Mouse (Mus musculus) cerebellum, postnatal 25 days (tissue): ENCODE data around the gene Dennd1a.

ENCODE experiments used
- DNase-seq, 2 experiments: peaks; one replicate each; pipeline ENCODE4 v3.0.0; 2021; ENCODE audit warnings: mixed read lengths in 2 of 2

Gene Dennd1a

DNA sequence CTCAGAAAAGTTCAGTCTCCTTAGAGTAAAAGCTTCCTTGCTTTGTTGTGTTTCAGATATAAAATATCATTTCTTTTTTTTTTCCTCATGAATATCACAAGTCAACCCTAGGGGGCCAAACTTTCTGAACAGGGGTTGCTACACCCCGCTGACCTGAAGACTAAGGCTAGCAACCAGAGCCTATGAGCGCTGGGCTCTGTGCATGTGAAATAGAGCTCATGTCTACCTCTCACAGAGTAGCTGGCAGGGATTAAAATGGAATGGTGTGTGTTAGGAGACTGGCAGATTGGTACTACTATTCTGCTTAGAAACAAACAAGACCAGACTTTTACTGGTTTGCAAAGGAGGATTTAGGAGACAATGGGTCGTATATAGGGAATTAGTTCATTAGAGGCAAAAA is 258.9 kb downstream of the Dennd1a start:
- no peak for DNase-seq

- DNase-seq: no peak
These were observed 261.6 kb downstream of the Dennd1a start for GRCm38 (mm10) chr2:38025615-38026014.

GRCm38 (mm10) chr2:38023741-38024130 is 263.5 kb downstream of the Dennd1a start:
- peak; percentile 59 to 65 for DNase-seq

- peak; percentile 79 to 81 for DNase-seq
These were observed 264.0 kb downstream of the Dennd1a start for GRCm38 (mm10) chr2:38023054-38023740.

DNA sequence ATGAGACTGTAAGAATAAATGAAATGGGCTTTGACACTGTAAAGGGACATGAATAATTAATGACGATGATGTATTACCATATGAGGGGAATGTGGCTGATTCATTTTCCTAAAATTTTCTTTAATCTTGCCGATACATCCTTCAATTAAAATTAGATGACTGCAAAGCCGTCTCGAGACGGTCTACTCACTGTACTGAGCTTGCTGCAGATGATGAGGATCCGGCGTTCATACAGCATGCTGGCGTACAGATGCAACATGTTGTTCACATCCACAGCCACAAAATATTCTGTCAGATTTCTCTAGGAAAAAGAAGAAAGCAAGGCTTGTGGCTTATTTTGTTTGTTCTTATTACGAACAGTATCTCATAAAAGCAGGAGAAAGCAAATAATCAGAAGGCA is 266.0 kb downstream of the Dennd1a start:
- DNase-seq: no peak

GRCm38 (mm10) chr2:38014702-38015101 is 272.5 kb downstream of the Dennd1a start:
- no peak for DNase-seq

- peak; percentile 77 to 79 for DNase-seq
These were observed 273.3 kb downstream of the Dennd1a start for GRCm38 (mm10) chr2:38013839-38014365.

GRCm38 (mm10) chr2:38007238-38007637 is 280.0 kb downstream of the Dennd1a start:
- DNase-seq: no peak

- no peak for DNase-seq
These were observed 284.0 kb downstream of the Dennd1a start for GRCm38 (mm10) chr2:38003183-38003680.

GRCm38 (mm10) chr2:38001004-38001403 is 286.2 kb downstream of the Dennd1a start:
- no peak for DNase-seq

DNA sequence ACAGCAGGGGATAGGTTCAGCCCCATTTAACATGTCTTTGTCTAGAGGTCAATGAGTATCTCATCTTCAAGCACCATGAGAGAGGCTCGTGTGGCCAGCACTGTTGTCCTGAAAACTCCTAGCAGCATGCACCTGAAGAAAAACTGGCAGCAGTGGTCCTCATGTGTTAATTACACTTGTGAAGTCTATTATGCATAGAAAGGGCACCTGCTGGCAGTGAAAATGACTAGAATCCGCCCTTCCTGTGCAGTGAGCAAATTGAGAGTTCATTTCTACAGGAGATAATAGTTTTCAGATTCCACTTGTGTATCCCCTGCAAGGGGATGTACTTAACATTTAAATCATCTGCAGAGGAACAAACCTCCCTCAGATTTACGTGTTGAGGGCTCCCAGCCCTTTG is 289.2 kb downstream of the Dennd1a start:
- DNase-seq: no peak

DNA sequence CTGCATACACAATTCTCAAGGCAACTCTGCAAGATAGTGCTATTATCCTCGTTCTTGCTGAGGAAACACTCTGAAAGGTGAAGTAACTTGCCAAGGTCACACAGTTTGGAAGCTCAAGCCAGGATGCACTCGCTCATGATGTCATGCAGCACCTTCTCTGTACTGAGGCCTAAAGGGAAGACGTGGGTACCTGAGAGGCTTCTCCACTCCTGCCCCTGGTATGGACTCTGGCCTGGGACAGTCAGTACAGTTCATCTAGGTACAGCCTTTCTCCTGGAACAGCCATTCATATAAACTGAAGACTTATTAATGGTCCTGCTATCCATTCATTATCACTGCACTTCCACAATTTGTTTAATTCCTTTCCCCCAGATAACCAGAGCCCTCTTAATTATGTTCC is 298.1 kb downstream of the Dennd1a start:
- no peak for DNase-seq

DNA sequence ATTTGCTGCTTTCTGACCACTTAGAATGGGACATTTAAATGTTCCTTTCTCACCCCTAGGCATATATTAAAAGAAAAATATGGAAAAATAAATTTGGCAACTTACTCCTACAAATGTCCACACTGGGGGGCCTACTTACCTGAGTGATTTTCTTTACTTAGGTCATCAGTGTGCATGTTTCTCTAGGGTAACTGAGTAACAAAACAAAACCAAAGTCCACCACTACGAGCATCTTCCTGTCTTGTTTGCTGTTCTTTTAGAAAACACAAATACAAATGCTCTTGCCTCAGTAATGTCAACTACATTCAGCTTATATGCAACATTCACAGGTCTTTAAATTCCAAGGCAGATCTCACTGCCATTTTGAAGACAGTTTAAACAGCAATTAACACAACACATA is 298.9 kb downstream of the Dennd1a start:
- DNase-seq: no peak

DNA sequence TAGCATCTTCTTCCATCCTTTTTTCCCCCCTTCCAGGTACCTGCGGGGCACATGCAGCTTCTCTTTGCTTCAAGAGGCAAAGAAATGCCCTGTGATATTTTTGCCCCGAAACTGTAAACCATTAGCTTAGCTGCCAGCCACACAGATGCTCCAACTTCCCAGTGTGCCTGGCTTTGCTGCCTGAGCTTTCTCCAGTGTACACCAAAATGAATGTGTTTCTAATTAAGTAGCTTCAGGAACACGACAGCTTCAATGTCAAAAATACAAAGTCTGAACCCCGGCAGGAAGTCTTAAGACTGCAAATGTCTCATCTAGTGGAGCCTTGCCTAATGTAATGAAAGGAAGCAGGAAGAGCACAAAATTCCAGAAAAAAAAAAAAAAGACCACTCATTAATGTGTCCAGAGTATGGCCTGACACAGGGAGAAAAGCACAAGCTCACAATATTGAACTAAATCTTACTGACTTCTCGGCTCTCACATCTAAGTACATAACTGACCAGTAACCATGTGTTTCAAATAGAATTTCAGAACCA is 301.4 kb downstream of the Dennd1a start:
- DNase-seq: no peak

DNA sequence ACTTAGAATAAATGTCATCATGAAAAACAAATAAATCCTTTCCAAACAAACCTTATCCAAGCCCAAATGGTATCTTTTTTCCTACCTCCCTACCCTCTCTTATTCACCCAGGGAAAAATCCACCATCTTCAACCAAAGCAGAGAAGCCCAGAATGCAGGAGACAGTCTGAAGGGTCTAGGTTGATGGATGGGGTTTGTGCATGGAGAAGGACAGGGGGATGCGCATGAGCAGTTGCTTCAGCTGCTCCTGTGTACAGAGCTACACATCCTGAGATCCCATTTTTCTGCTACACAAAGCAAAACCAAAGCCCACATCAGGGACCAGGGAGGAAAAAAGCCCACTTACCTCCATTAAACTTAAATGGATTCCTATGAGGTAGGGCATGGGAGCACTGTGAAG is 304.5 kb downstream of the Dennd1a start:
- DNase-seq: no peak

DNA sequence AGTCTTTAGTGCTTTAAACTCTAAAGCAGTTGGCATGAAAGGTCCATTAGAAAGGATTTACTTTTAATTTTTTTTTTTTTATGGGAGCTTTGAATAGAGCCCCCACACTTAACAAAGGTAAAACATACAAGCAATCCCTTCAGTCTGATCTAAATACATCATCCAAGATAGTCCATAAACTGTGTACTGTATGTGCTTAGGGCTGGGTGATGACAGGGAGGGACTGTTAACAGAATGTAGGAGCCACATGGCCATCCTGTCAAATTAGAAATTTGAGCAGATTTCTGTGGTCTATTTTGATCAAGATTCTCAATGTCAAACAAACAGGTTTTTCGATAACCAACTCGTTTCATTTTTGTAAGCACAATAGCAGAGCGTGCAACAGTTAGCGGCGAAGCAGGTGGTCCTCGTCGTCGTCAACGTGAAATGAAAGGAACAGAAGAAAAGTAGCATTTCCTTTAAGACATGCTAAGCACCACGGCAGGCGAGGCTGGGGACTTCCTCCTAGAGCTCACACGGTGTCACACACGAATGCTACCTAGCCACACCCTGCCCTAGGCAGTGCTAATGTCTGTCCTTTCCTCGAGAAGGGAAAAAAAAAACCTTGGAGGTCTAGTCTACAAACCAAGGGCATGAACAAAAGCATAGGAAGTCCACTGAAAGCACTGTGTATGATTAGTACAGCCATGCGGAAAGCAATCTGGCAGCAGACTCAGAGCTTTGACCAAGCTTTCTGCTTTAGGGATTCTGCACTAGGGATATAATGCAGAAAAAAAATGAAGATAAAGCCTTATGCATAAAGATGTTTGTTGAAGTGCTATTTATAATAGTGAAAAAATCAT is 305.4 kb downstream of the Dennd1a start:
- DNase-seq: no peak

DNA sequence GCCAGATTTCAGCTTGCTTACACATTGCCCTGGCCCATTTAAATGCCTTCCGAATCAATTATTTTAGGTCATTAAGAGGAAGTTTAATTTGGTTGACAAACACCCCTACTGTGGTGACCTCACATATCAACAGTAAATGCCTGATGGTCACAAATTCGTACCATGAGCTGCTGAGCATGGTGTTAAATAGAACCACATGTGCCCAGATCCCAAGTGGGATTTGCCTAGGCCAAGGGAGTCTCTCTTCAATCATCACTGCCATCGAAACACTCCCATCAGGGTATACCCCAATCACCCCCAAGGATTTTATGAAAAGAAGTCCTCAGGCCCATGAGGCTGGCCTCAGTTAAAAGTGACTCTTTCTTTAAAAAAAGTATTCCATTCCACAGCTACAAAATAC is 313.0 kb downstream of the Dennd1a start:
- no peak for DNase-seq

- no peak for DNase-seq
These were observed 314.6 kb downstream of the Dennd1a start for GRCm38 (mm10) chr2:37972621-37973020.

GRCm38 (mm10) chr2:37971726-37972125 is 315.5 kb downstream of the Dennd1a start:
- DNase-seq: no peak

DNA sequence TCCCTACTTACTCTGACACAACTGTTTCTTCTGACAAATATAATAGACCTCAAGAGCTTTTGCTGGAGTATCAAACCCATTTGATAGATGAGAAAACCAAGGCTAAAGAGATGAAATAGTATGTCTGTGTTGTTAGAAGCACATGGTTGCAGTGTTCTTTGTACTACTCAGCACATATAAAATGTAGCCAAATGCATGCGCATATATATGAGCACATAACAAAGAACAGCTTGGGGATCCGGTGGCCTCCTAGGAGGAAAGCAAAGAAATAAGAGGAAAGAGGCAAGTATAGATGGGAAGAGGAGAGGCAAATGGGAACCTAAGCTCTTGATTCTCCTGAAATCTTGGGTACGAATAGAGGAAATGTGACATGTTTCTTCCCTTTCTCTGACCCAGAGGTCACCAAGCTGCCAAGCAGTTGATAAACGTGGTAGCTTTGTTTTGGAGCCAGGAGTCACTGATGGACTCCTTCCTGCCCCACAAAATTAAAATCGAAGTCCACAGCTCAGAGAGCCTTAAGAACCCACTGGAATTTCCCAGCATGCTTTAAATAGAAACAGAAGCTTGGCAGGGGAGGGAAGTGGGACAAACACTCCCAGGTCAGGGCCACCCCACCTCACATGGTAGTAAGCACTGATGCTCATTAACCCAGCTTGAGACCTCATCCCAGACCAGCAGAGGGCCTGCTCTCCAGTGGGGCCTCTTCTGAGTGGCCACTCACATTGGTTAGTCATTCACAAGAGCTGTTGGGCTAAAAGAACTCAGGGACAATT is 317.3 kb downstream of the Dennd1a start:
- peak in 1 of 2 experiments; percentile 11 for DNase-seq

DNA sequence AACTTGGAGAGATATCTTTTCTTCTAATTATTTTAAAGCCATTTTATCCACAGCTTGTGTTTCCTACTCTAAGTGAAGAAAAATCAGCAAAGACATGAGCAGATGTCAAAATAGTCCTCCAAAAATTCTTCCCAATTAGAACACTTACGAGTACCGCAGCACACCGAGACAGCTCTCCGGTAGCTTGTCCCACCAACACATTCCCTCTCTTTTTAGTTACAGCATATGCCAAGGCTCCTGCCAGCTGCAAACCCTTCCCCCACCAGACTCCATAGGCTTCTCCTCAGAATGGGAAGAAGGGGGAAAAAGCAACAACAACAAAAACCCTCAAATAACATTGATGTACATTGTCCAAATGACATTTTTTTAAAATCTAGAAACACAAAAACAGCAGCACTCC is 322.7 kb downstream of the Dennd1a start:
- DNase-seq: no peak

- peak in 1 of 2 experiments; percentile 15 for DNase-seq
These were observed 323.8 kb downstream of the Dennd1a start for GRCm38 (mm10) chr2:37963362-37963761.

DNA sequence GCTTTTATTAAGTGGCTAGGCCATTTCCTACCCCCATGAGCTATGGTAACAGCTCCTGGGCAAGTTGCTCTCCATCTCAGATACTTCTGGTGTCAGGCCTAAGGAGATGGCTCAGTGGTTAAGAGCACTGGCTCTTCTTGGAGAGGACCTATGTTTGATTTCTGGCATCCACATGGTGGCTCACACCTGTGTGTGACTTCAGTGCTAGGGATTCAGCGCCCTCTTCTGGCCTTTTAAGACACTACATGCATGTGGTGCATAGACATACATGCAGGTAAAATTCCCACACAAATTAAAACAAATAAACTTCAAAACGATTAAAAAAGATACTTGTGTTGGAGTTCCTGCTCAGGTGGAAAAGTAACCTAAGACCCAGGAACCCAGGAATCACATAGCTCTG is 338.8 kb downstream of the Dennd1a start:
- peak in 1 of 2 experiments; percentile 21 for DNase-seq
